In the genomic region with DNA sequence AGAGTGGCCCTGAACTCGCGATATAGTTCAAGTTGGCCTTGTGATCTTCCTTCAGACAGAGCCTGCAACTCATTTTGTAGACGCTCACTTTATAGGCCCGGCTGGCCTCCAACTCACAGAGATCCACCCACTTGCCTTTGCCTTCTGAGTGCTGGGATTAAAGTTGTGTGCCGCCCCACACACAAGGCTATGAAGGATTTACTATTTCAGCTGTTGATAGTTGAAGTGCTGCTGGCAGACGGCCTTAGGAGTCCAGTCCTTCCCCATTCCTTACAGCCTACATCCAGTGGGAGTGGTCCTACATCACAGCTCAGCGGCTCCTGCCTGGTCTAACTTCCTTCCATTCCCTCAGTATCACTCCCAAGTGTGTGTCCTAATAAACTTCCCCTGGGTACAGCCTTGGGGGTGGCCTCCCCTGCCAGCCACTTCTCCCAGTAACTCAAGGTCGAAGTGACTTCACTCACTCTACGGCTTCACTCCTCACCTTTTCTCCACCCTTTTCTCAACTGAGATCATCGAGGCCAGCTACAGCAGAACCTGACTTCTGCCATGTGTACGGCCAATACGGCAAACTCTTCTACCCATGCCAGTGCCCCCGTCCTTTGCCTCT, we compare ENCODE assay signal across 15 mouse cellular contexts. TPM values are rescaled to one million over a fixed set of nuclear protein-coding genes. Genes with fewer than 3 reads are reported as not detected.
A peak's percentile ranks its signal among the peaks of the same experiment; 100 is the strongest.
DNase-seq lines count a peak whose midpoint lies in the region; ATAC-seq and TF ChIP-seq lines count a peak whose summit lies in the region.
"Had no signal": no experiment of that assay in that cellular context is flagged by ENCODE, and none has a peak within 500 bp of the region (broad histone marks: within the 10 kb centered on the region; RNA-seq: fewer than 3 reads in every experiment).

No protein-coding gene starts in this region.

- H3K27ac ChIP-seq in kidney, embryonic 14.5 days (ENCODE audit: low read depth, low read length): no peak overlapping the region
- H3K27ac ChIP-seq: hindbrain, embryonic 10.5 days; liver, embryonic 13.5 days; stomach, embryonic 15.5 days had no signal

- H3K9ac ChIP-seq in kidney, embryonic 14.5 days (ENCODE audit: low read depth, low read length): no peak overlapping the region
- H3K9ac ChIP-seq: forebrain, postnatal 0 days; liver, embryonic 13.5 days; stomach, embryonic 15.5 days had no signal

- no peak overlapping the region for H3ac ChIP-seq in myocyte (ENCODE audit: control insufficient read depth, insufficient read length)

- H3K79me2 ChIP-seq in myocyte (ENCODE audit: control insufficient read depth, insufficient read depth): no peaks in the 10 kb centered on the region

- H3K4me2 ChIP-seq in kidney, embryonic 14.5 days (replicated peaks; ENCODE audit: low read depth, low read length): no peak overlapping the region
- H3K4me2 ChIP-seq in myocyte (ENCODE audit: low read depth): no peak overlapping the region
- H3K4me2 ChIP-seq: liver, embryonic 13.5 days; stomach, embryonic 15.5 days had no signal

- no peak for TF ChIP-seq POLR2A in myocyte (IDR thresholded peaks at IDR 0.05; ENCODE audit: insufficient read length, low read depth)

- no peaks in the 10 kb centered on the region for H3K9me3 ChIP-seq in kidney, embryonic 14.5 days (ENCODE audit: control insufficient read depth, low read length)
- H3K9me3 ChIP-seq: hindbrain, embryonic 10.5 days; liver, embryonic 13.5 days; stomach, embryonic 15.5 days had no signal

- no peak overlapping the region for H3K4me3 ChIP-seq in kidney, embryonic 14.5 days (ENCODE audit: low read length)
- no peak overlapping the region for H3K4me3 ChIP-seq in myocyte
- H3K4me3 ChIP-seq: hindbrain, embryonic 10.5 days; liver, embryonic 13.5 days; megakaryocyte, embryonic 14.5 days; stomach, embryonic 15.5 days had no signal

- H3K4me1 ChIP-seq in kidney, embryonic 14.5 days (ENCODE audit: control insufficient read depth, insufficient read depth, low read length): peaks cover 11% of the 10 kb centered on the region; the same call in 1 of the 2 replicates

- H3K27me3 ChIP-seq in kidney, embryonic 14.5 days (ENCODE audit: control insufficient read depth, insufficient read depth, low read length): 0 out of 2 replicates have a peak, but pooled peaks cover 4% of the 10 kb centered on the region
- H3K27me3 ChIP-seq in myocyte (ENCODE audit: control insufficient read depth, insufficient read depth, insufficient read length): no peaks in the 10 kb centered on the region

- WGBS in kidney, embryonic 14.5 days: 63% methylated on average over 13 of the region's 13 CpGs

- DNase-seq in adrenal gland, adult 2 months: peak; percentile 78
- no peak for DNase-seq in adrenal gland, adult 8-10 months
- DNase-seq in kidney, adult 9 months: no peak
- peak; percentile 75 for DNase-seq in ovary, adult 18-20 months (ENCODE audit: low spot score)
- no peak for DNase-seq in ovary, postnatal 10 days (ENCODE audit: low spot score)
- DNase-seq in thymus, postnatal 36 days: no peak
- DNase-seq: cerebellum, adult 18-20 months; forebrain, postnatal 0 days; gastrocnemius, postnatal 25 days; liver, embryonic 13.5 days had no signal

- H3K36me3 ChIP-seq in kidney, embryonic 14.5 days (ENCODE audit: control insufficient read depth, insufficient read depth, low read length): no peaks in the 10 kb centered on the region
- H3K36me3 ChIP-seq in myocyte (ENCODE audit: control insufficient read depth, insufficient read depth): no peaks in the 10 kb centered on the region
- H3K36me3 ChIP-seq: hindbrain, embryonic 10.5 days; liver, embryonic 13.5 days; stomach, embryonic 15.5 days had no signal

- ATAC-seq in kidney, embryonic 14.5 days (ENCODE audit: low FRiP score, low TSS enrichment): peak; percentile 72; the same call in 1 of the 2 replicates
- ATAC-seq: forebrain, postnatal 0 days had no signal

TF ChIP-seq in myocyte, 11 proteins besides CTCF, POLR2A, EP300 and RAD21:
- TF ChIP-seq SRF (IDR thresholded peaks at IDR 0.05; ENCODE audit: control insufficient read depth, insufficient read length, low read depth): no peak
- peak; percentile 87 to 92 (median 87) for TF ChIP-seq MYOD1 (IDR thresholded peaks at IDR 0.05; ENCODE audit: control insufficient read depth in 1 of 3, insufficient read length in 2 of 3, low read depth in 2 of 3)
- no peak for TF ChIP-seq E2F4 (IDR thresholded peaks at IDR 0.05; ENCODE audit: insufficient read depth)
- no peak for TF ChIP-seq TCF3 (IDR thresholded peaks at IDR 0.05; ENCODE audit: insufficient read length, low read depth)
- peak; percentile 36 for TF ChIP-seq TCF12 (IDR thresholded peaks at IDR 0.05; ENCODE audit: insufficient read depth, poor library complexity, severe bottlenecking)
- peak in 1 of 3 experiments; percentile 34 for TF ChIP-seq MYOG (IDR thresholded peaks at IDR 0.05; ENCODE audit: control insufficient read depth in 1 of 3, insufficient read depth in 1 of 3, insufficient read length in 2 of 3, low read depth in 2 of 3)
TF ChIP-seq in myocyte: peak in this region for 3.

RNA-seq across cellular contexts. Expression of a gene that starts 3.5 kb away (rescaled TPM):
- 100 to 1,000 TPM; 116 to 132 TPM for total RNA-seq in adrenal gland, adult 2 months (2021)
- polyA plus RNA-seq in adrenal gland, adult 2 months (2012; rRNA removed): 55.2 and 65.0 TPM in 2 replicates
- 100 to 1,000 TPM; 110 to 151 (median 127) TPM for total RNA-seq in adrenal gland, adult 8-10 months (2022)
- 16.4 and 22.6 TPM in 2 replicates for polyA plus RNA-seq in kidney, embryonic 14.5 days (2014; fragmentation: Nextera tagmentation; extraction: Ambion mirVana)
- 48.2 TPM for polyA plus RNA-seq in myocyte (2012; fragmentation: generic; extraction: Trizol)

RNA-seq across cellular contexts. Expression of a gene that starts 6.5 kb away (rescaled TPM):
- not detected for total RNA-seq in adrenal gland, adult 2 months (2021)
- 0.06 and 0.19 TPM in 2 replicates for polyA plus RNA-seq in adrenal gland, adult 2 months (2012; rRNA removed)
- total RNA-seq in adrenal gland, adult 8-10 months (2022): under 1 TPM; 0.09 to 0.28 (median 0.26) TPM
- polyA plus RNA-seq in kidney, embryonic 14.5 days (2014; fragmentation: Nextera tagmentation; extraction: Ambion mirVana): 0.14 TPM in 1 of 2 replicates, not detected in the other
- polyA plus RNA-seq in myocyte (2012; fragmentation: generic; extraction: Trizol): 0.05 TPM
- total RNA-seq: forebrain, postnatal 0 days; gastrocnemius, postnatal 25 days had no signal
- polyA plus RNA-seq: hindbrain, embryonic 10.5 days; liver, embryonic 13.5 days had no signal

RNA-seq across cellular contexts. Expression of a gene that starts 40.4 kb away (rescaled TPM):
- total RNA-seq in adrenal gland, adult 2 months (2021): 100 to 1,000 TPM; 172 to 181 TPM
- 118 and 132 TPM in 2 replicates for polyA plus RNA-seq in adrenal gland, adult 2 months (2012; rRNA removed)
- 100 to 1,000 TPM in 3 of 4 experiments, 10 to 100 TPM in 1; 77.8 to 122 (median 108) TPM for total RNA-seq in adrenal gland, adult 8-10 months (2022)
- polyA plus RNA-seq in kidney, embryonic 14.5 days (2014; fragmentation: Nextera tagmentation; extraction: Ambion mirVana): 19.2 and 25.4 TPM in 2 replicates
- polyA plus RNA-seq in myocyte (2012; fragmentation: generic; extraction: Trizol): 24.8 TPM

Comparison
In these comparisons a context has a peak if more than half of its experiments do, and no peak if none do; other contexts are left out.
1. DNase-seq: peak in adrenal gland, adult 2 months (single experiment) and ovary, adult 18-20 months (single experiment); none in adrenal gland, adult 8-10 months (single experiment), kidney, adult 9 months (single experiment), ovary, postnatal 10 days (single experiment) and thymus, postnatal 36 days (0 of 2).